Mouse (Mus musculus) myocyte (in vitro differentiated cells): ENCODE measurements around the gene Cyp11a1.

Experiments
- CEBPB ChIP-seq: IDR thresholded peaks from 2 replicates; pipeline ENCODE4 v1.6.1; 2011; ENCODE audit warnings: mild to moderate bottlenecking, moderate library complexity; ENCODE audit not compliant: poor library complexity, insufficient read depth, severe bottlenecking
- E2F4 ChIP-seq: IDR thresholded peaks from one replicate; pipeline ENCODE4 v1.6.1; 2011; ENCODE audit warnings: mild to moderate bottlenecking, control low read depth, moderate library complexity; ENCODE audit not compliant: insufficient read depth
- MAX ChIP-seq: IDR thresholded peaks from one replicate; pipeline ENCODE4 v1.6.1; 2011; ENCODE audit warnings: low read depth, mild to moderate bottlenecking, control low read depth
- MYOD1 ChIP-seq, 3 experiments: IDR thresholded peaks; one replicate each; pipeline ENCODE4 v1.6.1; 2011; ENCODE audit warnings: control low read depth in 2 of 3, low read depth in 2 of 3, mild to moderate bottlenecking in 2 of 3, moderate library complexity in 1 of 3; ENCODE audit not compliant: insufficient read length in 2 of 3, control insufficient read depth in 1 of 3
- POLR2A ChIP-seq: IDR thresholded peaks from one replicate; pipeline ENCODE4 v1.6.1; 2011; ENCODE audit warnings: low read depth, mild to moderate bottlenecking, control low read depth, moderate library complexity; ENCODE audit not compliant: insufficient read length
- POLR2AphosphoS2 ChIP-seq: IDR thresholded peaks from one replicate; pipeline ENCODE4 v1.6.1; 2011; ENCODE audit warnings: low read depth, control low read depth; ENCODE audit not compliant: insufficient read length
- REST ChIP-seq: IDR thresholded peaks from one replicate; pipeline ENCODE4 v1.6.1; 2011; ENCODE audit warnings: mild to moderate bottlenecking, control low read depth, moderate library complexity; ENCODE audit not compliant: insufficient read depth, insufficient read length
- SRF ChIP-seq: IDR thresholded peaks from one replicate; pipeline ENCODE4 v1.6.1; 2011; ENCODE audit warnings: low read depth; ENCODE audit not compliant: control insufficient read depth, insufficient read length
- TCF3 ChIP-seq: IDR thresholded peaks from one replicate; pipeline ENCODE4 v1.6.1; 2011; ENCODE audit warnings: low read depth, control low read depth; ENCODE audit not compliant: insufficient read length
- USF1 ChIP-seq: IDR thresholded peaks from one replicate; pipeline ENCODE4 v1.6.1; 2011; ENCODE audit warnings: low read depth, mild to moderate bottlenecking, control low read depth, moderate library complexity

- TF ChIP-seq CEBPB (no peak), TCF3 (no peak), MYOD1 (IDR thresholded peaks at IDR 0.05; ENCODE audit: control insufficient read depth in 1 of 3, insufficient read length in 2 of 3, low read depth in 2 of 3) (peak in 1 of 3 experiments; percentile 6), POLR2A (no peak), USF1 (peak; percentile 15), REST (no peak), MAX (no peak), POLR2AphosphoS2 (no peak), SRF (no peak), E2F4 (no peak)
Measured at GRCm38 (mm10) chr9:58043496-58044017, 37.3 kb downstream of the Cyp11a1 start.
